Mouse (Mus musculus) testis, adult 2 months (tissue): ENCODE data around the gene Meox1.

Experiments used
- CTCF ChIP-seq: fragments of 200-500 bp; IDR thresholded peaks from 2 replicates; pipeline ENCODE4 v1.5.1; 2012; ENCODE audit warnings: low read depth, mild to moderate bottlenecking, inconsistent platforms, low read length, moderate library complexity; ENCODE audit not compliant: control insufficient read depth, insufficient read depth, insufficient replicate concordance
- POLR2A ChIP-seq: fragments of 200-500 bp; IDR thresholded peaks from 2 replicates; pipeline ENCODE4 v1.6.1; 2012; ENCODE audit warnings: low read depth, mild to moderate bottlenecking, inconsistent platforms, low read length, moderate library complexity; ENCODE audit not compliant: control insufficient read depth

DNA sequence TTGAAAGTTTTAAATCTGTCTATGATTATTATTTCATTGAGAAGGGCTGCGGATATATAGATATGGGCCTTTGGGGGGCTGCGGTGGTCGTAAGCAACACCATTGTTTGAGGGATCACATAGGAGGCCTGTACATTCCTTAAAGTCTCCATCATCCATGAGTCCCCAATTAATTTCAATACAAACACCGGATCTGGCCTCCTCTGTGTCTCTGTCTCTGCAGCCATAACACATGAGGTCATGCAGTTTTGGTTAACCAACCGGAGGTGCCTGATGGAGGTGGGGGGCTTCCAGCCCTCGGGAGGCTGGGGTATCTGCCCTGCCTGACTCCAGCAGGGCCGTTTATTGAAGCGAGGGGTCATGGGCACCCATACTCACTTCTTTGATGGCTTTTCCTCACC lies 63.6 kb downstream of the Meox1 start:
- TF ChIP-seq POLR2A, result no peak
- no peak for TF ChIP-seq CTCF
